Mouse (Mus musculus): Measurements from ENCODE around the gene Hemk1. TPM values are rescaled to one million over a fixed set of nuclear protein-coding genes. Genes with fewer than 3 reads are reported as not detected.
"Not testable (repeated sequence)": the region's sequence is repeated elsewhere in the genome, so short reads cannot be mapped to it uniquely, and the experiment has no call there.

Hemk1 gene
- polyA plus RNA-seq, 1 experiment from 2014 or later, result 5.9 TPM

DNA sequence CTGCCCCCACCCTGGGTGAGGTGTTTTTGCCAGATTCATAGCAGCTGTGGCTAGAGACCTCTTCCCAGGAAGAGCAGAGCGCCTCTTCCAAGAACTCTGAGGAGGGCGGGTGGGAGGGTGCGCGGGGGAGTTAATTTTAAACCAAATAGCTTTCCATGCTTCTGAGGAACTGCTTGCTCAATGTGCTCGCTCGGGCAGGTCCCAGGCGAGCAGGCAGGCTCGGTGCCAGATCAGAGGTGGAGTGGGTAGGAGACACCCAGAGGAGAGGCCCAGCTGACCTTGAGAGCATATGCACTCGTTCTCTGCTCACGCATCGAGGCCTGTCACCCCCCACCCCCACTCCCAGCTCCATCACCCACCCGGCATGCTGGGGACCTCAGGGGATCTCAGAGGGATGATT is 30.3 kb downstream of the Hemk1 start:
- peak; percentile 20; the same call in 1 of the 2 replicates for ATAC-seq

DNA sequence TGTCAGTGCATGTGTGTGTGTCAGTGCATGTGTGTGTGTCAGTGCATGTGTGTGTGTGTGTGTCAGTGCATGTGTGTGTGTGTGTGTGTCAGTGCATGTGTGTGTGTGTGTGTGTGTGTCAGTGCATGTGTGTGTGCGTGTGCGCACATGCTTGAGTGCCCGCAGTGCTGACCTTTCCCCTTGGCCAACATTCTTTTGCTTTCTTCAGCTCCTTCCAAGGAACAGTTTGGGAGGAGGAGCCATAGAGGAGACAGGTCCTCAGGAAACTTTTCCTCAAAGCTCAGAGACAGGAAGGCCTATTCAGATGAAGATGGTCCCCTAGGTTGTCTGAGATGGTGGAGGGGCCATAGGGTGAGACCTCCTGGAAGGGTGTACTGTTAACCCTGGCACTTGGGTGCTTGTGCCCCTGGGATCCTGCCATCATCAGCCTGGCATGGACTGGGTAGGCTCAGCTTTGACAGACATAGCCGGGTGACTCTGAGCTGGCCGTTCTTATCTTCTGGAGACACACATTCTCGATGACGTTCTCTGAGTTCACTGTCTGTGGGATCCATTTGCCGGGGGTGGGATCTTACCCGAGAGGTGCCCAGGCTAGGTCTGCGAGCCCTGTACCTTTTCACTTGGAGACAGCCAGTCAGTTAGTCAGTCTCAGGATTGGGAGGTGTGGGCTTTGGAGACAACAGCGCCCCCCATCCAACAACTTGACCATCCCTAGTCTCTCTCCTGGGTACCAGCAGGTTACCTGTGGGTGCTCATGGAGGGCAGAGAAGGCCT is 30.9 kb downstream of the Hemk1 start:
- Histone ChIP-seq H3K27me3 (replicated peaks; ENCODE audit: control insufficient read depth, insufficient read depth, low read length) (no peaks in the 10 kb centered on the region), H3K4me3 (ENCODE audit: low read depth, low read length) (no peak overlapping the region), H3K9ac (ENCODE audit: low read depth, low read length) (no peak overlapping the region), H3K4me2 (replicated peaks; ENCODE audit: low read depth) (peak overlapping the region; percentile 30; the same call in 1 of the 2 replicates), H3K9me3 (ENCODE audit: control insufficient read depth) (no peaks in the 10 kb centered on the region), H3K4me1 (replicated peaks; ENCODE audit: control insufficient read depth, insufficient read depth, low read length) (peaks cover 14% of the 10 kb centered on the region; the same call in 1 of the 2 replicates), H3K27ac (ENCODE audit: low read depth, low read length) (peak overlapping the region; percentile 21; the same call in 1 of the 2 replicates), H3K36me3 (ENCODE audit: control insufficient read depth, insufficient read depth) (peaks cover 10% of the 10 kb centered on the region; the same call in 1 of the 2 replicates)
- WGBS, result 49% methylated on average over 11 of the region's 11 CpGs
- no peak for ATAC-seq
- TF ChIP-seq CTCF (IDR thresholded peaks at IDR 0.05; ENCODE audit: low read depth), result peak; percentile 33

More for the DNA sequence above, 30.3 kb downstream of the Hemk1 start:
- Histone ChIP-seq H3K27me3 (replicated peaks; ENCODE audit: control insufficient read depth, insufficient read depth, low read length) (no peaks in the 10 kb centered on the region), H3K9me3 (ENCODE audit: control insufficient read depth) (no peaks in the 10 kb centered on the region), H3K4me2 (replicated peaks; ENCODE audit: low read depth) (0 out of 2 replicates have a peak overlapping the region, but pooled peaks have one; percentile 30), H3K9ac (ENCODE audit: low read depth, low read length) (no peak overlapping the region), H3K36me3 (ENCODE audit: control insufficient read depth, insufficient read depth) (peaks cover 6% of the 10 kb centered on the region; the same call in 1 of the 2 replicates), H3K4me1 (replicated peaks; ENCODE audit: control insufficient read depth, insufficient read depth, low read length) (peaks cover 16% of the 10 kb centered on the region), H3K27ac (ENCODE audit: low read depth, low read length) (peak overlapping the region; percentile 21; the same call in 1 of the 2 replicates), H3K4me3 (ENCODE audit: low read depth, low read length) (no peak overlapping the region)
- no peak for TF ChIP-seq CTCF (IDR thresholded peaks at IDR 0.05; ENCODE audit: low read depth)
- 11% methylated on average over 12 of the region's 12 CpGs for WGBS

- not testable (repeated sequence) for H3K9ac ChIP-seq (ENCODE audit: low read depth, low read length); H3K27ac ChIP-seq (ENCODE audit: low read depth, low read length); H3K9me3 ChIP-seq (ENCODE audit: control insufficient read depth); ATAC-seq; H3K4me2 ChIP-seq (replicated peaks; ENCODE audit: low read depth); H3K27me3 ChIP-seq (replicated peaks; ENCODE audit: control insufficient read depth, insufficient read depth, low read length); H3K4me3 ChIP-seq (ENCODE audit: low read depth, low read length)
- Histone ChIP-seq H3K36me3 (ENCODE audit: control insufficient read depth, insufficient read depth) (peaks cover 13% of the 10 kb centered on the region), H3K4me1 (replicated peaks; ENCODE audit: control insufficient read depth, insufficient read depth, low read length) (peaks cover 14% of the 10 kb centered on the region; the same call in 1 of the 2 replicates)
- WGBS, result 95% methylated on average over 1 of the region's 1 CpGs
Measured at GRCm38 (mm10) chr9:107306673-107307072, 31.5 kb downstream of the Hemk1 start.

GRCm38 (mm10) chr9:107305601-107306542 is 32.3 kb downstream of the Hemk1 start:
- TF ChIP-seq CTCF (IDR thresholded peaks at IDR 0.05; ENCODE audit: low read depth), result no peak
- 40% methylated on average over 13 of the region's 13 CpGs for WGBS
- Histone ChIP-seq H3K27ac (ENCODE audit: low read depth, low read length) (no peak overlapping the region), H3K9ac (ENCODE audit: low read depth, low read length) (no peak overlapping the region), H3K27me3 (replicated peaks; ENCODE audit: control insufficient read depth, insufficient read depth, low read length) (no peaks in the 10 kb centered on the region), H3K4me1 (replicated peaks; ENCODE audit: control insufficient read depth, insufficient read depth, low read length) (peaks cover 14% of the 10 kb centered on the region; the same call in 1 of the 2 replicates), H3K4me2 (replicated peaks; ENCODE audit: low read depth) (no peak overlapping the region), H3K36me3 (ENCODE audit: control insufficient read depth, insufficient read depth) (peaks cover 21% of the 10 kb centered on the region), H3K4me3 (ENCODE audit: low read depth, low read length) (no peak overlapping the region), H3K9me3 (ENCODE audit: control insufficient read depth) (no peaks in the 10 kb centered on the region)
- no peak for ATAC-seq

GRCm38 (mm10) chr9:107305012-107305411 is 33.1 kb downstream of the Hemk1 start:
- Histone ChIP-seq H3K4me1 (replicated peaks; ENCODE audit: control insufficient read depth, insufficient read depth, low read length) (peaks cover 14% of the 10 kb centered on the region; the same call in 1 of the 2 replicates), H3K4me3 (ENCODE audit: low read depth, low read length) (no peak overlapping the region), H3K9ac (ENCODE audit: low read depth, low read length) (no peak overlapping the region), H3K27me3 (replicated peaks; ENCODE audit: control insufficient read depth, insufficient read depth, low read length) (no peaks in the 10 kb centered on the region), H3K4me2 (replicated peaks; ENCODE audit: low read depth) (no peak overlapping the region), H3K27ac (ENCODE audit: low read depth, low read length) (no peak overlapping the region), H3K36me3 (ENCODE audit: control insufficient read depth, insufficient read depth) (peaks cover 30% of the 10 kb centered on the region), H3K9me3 (ENCODE audit: control insufficient read depth) (no peaks in the 10 kb centered on the region)
- TF ChIP-seq CTCF (IDR thresholded peaks at IDR 0.05; ENCODE audit: low read depth), result no peak
- no peak for ATAC-seq
- WGBS, result 72% methylated on average over 4 of the region's 4 CpGs

- no peak for TF ChIP-seq CTCF (IDR thresholded peaks at IDR 0.05; ENCODE audit: low read depth)
- no peak overlapping the region for H3K27ac ChIP-seq (ENCODE audit: low read depth, low read length)
- ATAC-seq, result no peak
- no peaks in the 10 kb centered on the region for H3K9me3 ChIP-seq (ENCODE audit: control insufficient read depth)
- H3K36me3 ChIP-seq (ENCODE audit: control insufficient read depth, insufficient read depth), result peaks cover 33% of the 10 kb centered on the region
- no peak overlapping the region for H3K4me2 ChIP-seq (replicated peaks; ENCODE audit: low read depth)
- peaks cover 14% of the 10 kb centered on the region; the same call in 1 of the 2 replicates for H3K4me1 ChIP-seq (replicated peaks; ENCODE audit: control insufficient read depth, insufficient read depth, low read length)
- 64% methylated on average over 3 of the region's 3 CpGs for WGBS
- H3K27me3 ChIP-seq (replicated peaks; ENCODE audit: control insufficient read depth, insufficient read depth, low read length), result no peaks in the 10 kb centered on the region
- no peak overlapping the region for H3K9ac ChIP-seq (ENCODE audit: low read depth, low read length)
- no peak overlapping the region for H3K4me3 ChIP-seq (ENCODE audit: low read depth, low read length)
Measured at GRCm38 (mm10) chr9:107304383-107304782, 33.8 kb downstream of the Hemk1 start.
